8 mouse cellular contexts compared by ENCODE assay signal in genomic region chr5:5342410-5343137, GRCm38 (mm10).
A peak's percentile ranks its signal among the peaks of the same experiment; 100 is the strongest.
DNase-seq lines count a peak whose midpoint lies in the region; ATAC-seq and TF ChIP-seq lines count a peak whose summit lies in the region.

No protein-coding gene starts in this region.

- ATAC-seq in hindbrain, embryonic 11.5 days (ENCODE audit: low FRiP score) = peak; percentile 92
- peak; percentile 42 for ATAC-seq in stomach, postnatal 0 days (ENCODE audit: low FRiP score, low TSS enrichment)

- 67% methylated on average over 11 of the region's 11 CpGs for WGBS in hindbrain, embryonic 11.5 days
- WGBS in midbrain, embryonic 10.5 days = 67% methylated on average over 11 of the region's 11 CpGs
- WGBS in stomach, postnatal 0 days = 22% methylated on average over 11 of the region's 11 CpGs

- no peaks in the 10 kb centered on the region for H3K27me3 ChIP-seq in hindbrain, embryonic 11.5 days (ENCODE audit: control insufficient read depth, insufficient read depth, low read length)
- no peaks in the 10 kb centered on the region for H3K27me3 ChIP-seq in midbrain, embryonic 10.5 days (ENCODE audit: low read depth, poor library complexity, severe bottlenecking)
- no peaks in the 10 kb centered on the region for H3K27me3 ChIP-seq in stomach, postnatal 0 days (ENCODE audit: control insufficient read depth, insufficient read depth, low read length)

- DNase-seq in ZHBTc4 (ENCODE audit: low read depth, low spot score) = peak; percentile 11
- DNase-seq in cerebellum, postnatal 36 days = peak; percentile 21
- peak; percentile 37 to 44 for DNase-seq in frontal cortex, postnatal 14 days (ENCODE audit: low spot score in 2 of 2)
- peak; percentile 83 for DNase-seq in hindbrain, embryonic 11.5 days (ENCODE audit: low spot score)
- peak; percentile 9 to 37 for DNase-seq in left cerebral cortex, adult 9 months (ENCODE audit: low spot score in 2 of 2)
- peak; percentile 52 for DNase-seq in midbrain, embryonic 10.5 days (ENCODE audit: low spot score)
- DNase-seq in stomach, postnatal 0 days (ENCODE audit: low spot score) = peak; percentile 61
- no peak for DNase-seq in thymus, postnatal 4 days

- no peaks in the 10 kb centered on the region for H3K4me1 ChIP-seq in hindbrain, embryonic 11.5 days (replicated peaks; ENCODE audit: control insufficient read depth, insufficient read depth, low read length)
- peaks cover 21% of the 10 kb centered on the region for H3K4me1 ChIP-seq in midbrain, embryonic 10.5 days
- H3K4me1 ChIP-seq in stomach, postnatal 0 days (replicated peaks; ENCODE audit: control insufficient read depth, insufficient read depth) = 0 out of 2 replicates have a peak, but pooled peaks cover 3% of the 10 kb centered on the region

- H3K27ac ChIP-seq in hindbrain, embryonic 11.5 days (ENCODE audit: low read depth, low read length) = peak overlapping the region; percentile 59; the same call in 1 of the 2 replicates
- peak overlapping the region; percentile 81 for H3K27ac ChIP-seq in midbrain, embryonic 10.5 days (replicated peaks)
- H3K27ac ChIP-seq in stomach, postnatal 0 days (replicated peaks) = no peak overlapping the region

- H3K4me2 ChIP-seq in hindbrain, embryonic 11.5 days (replicated peaks; ENCODE audit: low read depth, low read length) = no peak overlapping the region
- peak overlapping the region; percentile 4; the same call in 1 of the 2 replicates for H3K4me2 ChIP-seq in stomach, postnatal 0 days (replicated peaks; ENCODE audit: low read depth)

- no peak overlapping the region for H3K4me3 ChIP-seq in hindbrain, embryonic 11.5 days (ENCODE audit: low read depth, low read length)
- H3K4me3 ChIP-seq in midbrain, embryonic 10.5 days = no peak overlapping the region
- H3K4me3 ChIP-seq in stomach, postnatal 0 days (ENCODE audit: low read depth, low read length) = no peak overlapping the region

- no peak for TF ChIP-seq EP300 in stomach, postnatal 0 days (optimal IDR thresholded peaks at IDR 0.05)

- no peaks in the 10 kb centered on the region for H3K9me3 ChIP-seq in hindbrain, embryonic 11.5 days (ENCODE audit: control insufficient read depth, low read length)
- H3K9me3 ChIP-seq in midbrain, embryonic 10.5 days (replicated peaks) = no peaks in the 10 kb centered on the region
- H3K9me3 ChIP-seq in stomach, postnatal 0 days (ENCODE audit: control insufficient read depth, low read length) = no peaks in the 10 kb centered on the region

- no peaks in the 10 kb centered on the region for H3K36me3 ChIP-seq in hindbrain, embryonic 11.5 days (ENCODE audit: control insufficient read depth, insufficient read depth, low read length)
- H3K36me3 ChIP-seq in midbrain, embryonic 10.5 days = no peaks in the 10 kb centered on the region
- no peaks in the 10 kb centered on the region for H3K36me3 ChIP-seq in stomach, postnatal 0 days (ENCODE audit: control insufficient read depth, insufficient read depth, low read length)

- no peak overlapping the region for H3K9ac ChIP-seq in hindbrain, embryonic 11.5 days (ENCODE audit: low read depth, low read length)
- H3K9ac ChIP-seq in stomach, postnatal 0 days (ENCODE audit: low read length) = no peak overlapping the region

- no peak for TF ChIP-seq CTCF in stomach, postnatal 0 days (IDR thresholded peaks at IDR 0.05; ENCODE audit: low read depth)
